Mouse (Mus musculus): ENCODE results near the gene Sppl2b.
"Not testable (repeated sequence)": the region's sequence is repeated elsewhere in the genome, so short reads cannot be mapped to it uniquely, and the experiment has no call there.

The Sppl2b gene

GRCm38 (mm10) chr10:80823847-80824643, 31.0 kb upstream of the Sppl2b start:
- DNase-seq (ENCODE audit: low spot score in 2 of 2), result peak in 1 of 2 experiments; percentile 33

- no peak for DNase-seq (ENCODE audit: low spot score in 2 of 2)
Measured at GRCm38 (mm10) chr10:80824827-80825226, 30.2 kb upstream of the Sppl2b start.

GRCm38 (mm10) chr10:80826151-80827062, 28.7 kb upstream of the Sppl2b start, which contains the start of gene Oaz1:
TSS of gene Oaz1 (plus strand) at chr10:80826656.
- DNase-seq (ENCODE audit: low spot score in 2 of 2), result peak; percentile 98 to 99

GRCm38 (mm10) chr10:80827063-80827869, 27.8 kb upstream of the Sppl2b start:
- DNase-seq (ENCODE audit: low spot score in 2 of 2), result no peak

GRCm38 (mm10) chr10:80827870-80828420, 27.1 kb upstream of the Sppl2b start:
- no peak for DNase-seq (ENCODE audit: low spot score in 2 of 2)

GRCm38 (mm10) chr10:80828587-80828986, 26.5 kb upstream of the Sppl2b start:
- not testable (repeated sequence) for DNase-seq (ENCODE audit: low spot score in 2 of 2)

GRCm38 (mm10) chr10:80829359-80830278, 25.5 kb upstream of the Sppl2b start:
- DNase-seq (ENCODE audit: low spot score in 2 of 2), result no peak

GRCm38 (mm10) chr10:80831136-80831535, 23.9 kb upstream of the Sppl2b start:
- DNase-seq (ENCODE audit: low spot score in 2 of 2), result peak; percentile 48 to 53

GRCm38 (mm10) chr10:80832818-80833217, 22.3 kb upstream of the Sppl2b start:
- no peak for DNase-seq (ENCODE audit: low spot score in 2 of 2)

- no peak for DNase-seq (ENCODE audit: low spot score in 2 of 2)
Measured at GRCm38 (mm10) chr10:80835617-80836016, 19.5 kb upstream of the Sppl2b start.

GRCm38 (mm10) chr10:80836949-80837379, 18.1 kb upstream of the Sppl2b start:
- no peak for DNase-seq (ENCODE audit: low spot score in 2 of 2)

GRCm38 (mm10) chr10:80837827-80838226, 17.2 kb upstream of the Sppl2b start:
- no peak for DNase-seq (ENCODE audit: low spot score in 2 of 2)

GRCm38 (mm10) chr10:80838346-80838912, 16.6 kb upstream of the Sppl2b start:
- no peak for DNase-seq (ENCODE audit: low spot score in 2 of 2)

GRCm38 (mm10) chr10:80839848-80840247, 15.2 kb upstream of the Sppl2b start:
- DNase-seq (ENCODE audit: low spot score in 2 of 2), result no peak

GRCm38 (mm10) chr10:80841685-80842084, 13.4 kb upstream of the Sppl2b start:
- DNase-seq (ENCODE audit: low spot score in 2 of 2), result no peak

GRCm38 (mm10) chr10:80842334-80842733, 12.7 kb upstream of the Sppl2b start:
- DNase-seq (ENCODE audit: low spot score in 2 of 2), result no peak

- DNase-seq (ENCODE audit: low spot score in 2 of 2), result no peak
Measured at GRCm38 (mm10) chr10:80843087-80843930, 11.8 kb upstream of the Sppl2b start.

GRCm38 (mm10) chr10:80843931-80844547, 11.0 kb upstream of the Sppl2b start, which contains the start of gene Lingo3:
TSS of gene Lingo3 (minus strand) at chr10:80844039.
- DNase-seq (ENCODE audit: low spot score in 2 of 2), result no peak

Measured in thymus, postnatal 10 days (tissue).